Mouse (Mus musculus): ENCODE results near the gene Mau2.
"Not testable (repeated sequence)": the region's sequence is repeated elsewhere in the genome, so short reads cannot be mapped to it uniquely, and the experiment has no call there.

Mau2 gene

GRCm38 (mm10) chr8:70042583-70043455 lies at the start of gene Mau2, which contains the start of gene Sugp1:
Mau2 (minus strand) TSS chr8:70042734.
Sugp1 (plus strand) TSS chr8:70042813.
- DNase-seq: peak; percentile 98

- no peak for DNase-seq
Observed at GRCm38 (mm10) chr8:70089296-70089960, 46.9 kb upstream of the Mau2 start.

GRCm38 (mm10) chr8:70087836-70088650 lies 45.5 kb upstream of the Mau2 start:
- DNase-seq: no peak

GRCm38 (mm10) chr8:70087237-70087636 lies 44.7 kb upstream of the Mau2 start:
- DNase-seq: no peak

- no peak for DNase-seq
Observed at GRCm38 (mm10) chr8:70086151-70086550, 43.6 kb upstream of the Mau2 start.

DNA sequence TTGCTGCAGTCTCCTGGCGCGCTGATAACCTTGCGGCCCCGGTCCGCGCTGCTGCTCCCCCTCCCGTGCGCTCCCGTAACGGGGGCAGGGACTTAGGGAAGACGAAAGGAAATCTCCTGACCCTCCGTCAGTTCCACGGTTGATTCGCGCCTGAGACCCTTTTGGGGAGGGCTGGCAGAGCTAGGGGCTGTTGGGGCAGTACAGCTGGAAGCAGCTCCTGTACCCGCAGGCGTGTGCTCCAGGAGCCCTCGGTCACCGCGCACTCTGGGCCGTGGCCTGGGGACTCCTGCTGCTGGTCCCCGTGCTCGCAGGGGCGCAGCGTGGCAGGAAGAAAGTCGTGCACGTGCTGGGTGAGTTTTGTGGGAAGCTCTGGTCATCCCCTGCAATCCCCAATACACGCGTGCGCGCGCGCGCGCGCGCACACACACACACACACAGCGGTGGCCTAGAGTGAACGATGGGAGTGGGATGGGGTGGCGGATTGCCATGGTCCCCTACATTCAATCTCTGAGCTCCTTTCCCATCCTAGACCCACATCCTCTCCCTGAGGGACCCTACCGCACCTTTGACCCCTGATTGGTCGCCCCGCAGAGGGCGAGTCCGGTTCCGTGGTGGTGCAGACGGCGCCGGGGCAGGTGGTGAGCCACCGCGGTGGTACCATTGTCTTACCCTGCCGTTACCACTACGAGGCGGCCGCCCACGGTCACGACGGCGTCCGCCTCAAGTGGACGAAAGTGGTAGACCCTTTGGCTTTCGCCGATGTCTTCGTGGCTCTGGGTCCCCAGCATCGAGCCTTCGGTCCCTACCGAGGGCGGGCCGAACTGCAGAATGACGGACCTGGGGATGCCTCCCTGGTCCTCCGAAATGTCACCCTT lies 41.9 kb upstream of the Mau2 start:
- no peak for DNase-seq

- DNase-seq: no peak
Observed at GRCm38 (mm10) chr8:70083285-70083684, 40.8 kb upstream of the Mau2 start, which contains the start of gene Hapln4. Hapln4 (plus strand) TSS chr8:70083457.

DNA sequence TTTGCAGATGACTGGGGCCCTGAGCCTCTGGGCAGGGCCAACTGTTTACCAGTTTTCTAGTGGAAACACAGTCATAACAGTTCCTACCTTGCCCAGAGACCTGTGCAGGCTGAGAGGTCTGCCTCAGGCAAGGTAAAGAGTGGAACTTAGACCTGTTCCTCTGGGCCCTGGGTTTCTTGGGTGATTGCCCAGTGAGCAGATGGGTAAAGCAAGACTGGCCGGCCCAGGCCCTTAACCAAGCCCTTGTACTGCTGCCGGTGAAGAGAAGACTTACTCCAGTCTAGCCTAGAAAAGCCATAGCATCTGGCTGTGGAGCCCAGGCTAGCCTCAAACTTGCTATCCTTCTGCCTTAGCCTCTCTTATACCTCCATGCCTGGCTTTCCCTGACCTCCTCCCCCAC lies 39.4 kb upstream of the Mau2 start:
- DNase-seq: no peak

DNA sequence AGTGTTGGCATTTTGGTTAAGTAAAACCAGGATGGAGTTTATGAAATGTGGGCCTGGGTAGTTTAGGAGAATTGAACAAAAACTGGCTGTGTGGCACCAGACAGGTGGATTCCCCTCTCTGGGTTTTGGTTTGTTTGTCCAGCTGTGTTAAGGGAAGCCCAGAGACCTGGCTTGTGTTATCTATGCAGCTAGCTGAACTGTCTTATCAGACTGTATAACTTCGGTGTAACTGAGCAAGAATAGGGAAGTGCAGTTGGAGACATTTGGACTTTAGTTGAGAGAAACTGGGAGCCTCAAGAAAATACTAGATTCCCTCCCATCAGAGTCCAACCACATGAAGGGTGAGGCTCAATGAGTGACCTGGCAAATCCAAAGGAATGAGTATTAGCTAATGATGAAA lies 31.1 kb upstream of the Mau2 start:
- DNase-seq: no peak

DNA sequence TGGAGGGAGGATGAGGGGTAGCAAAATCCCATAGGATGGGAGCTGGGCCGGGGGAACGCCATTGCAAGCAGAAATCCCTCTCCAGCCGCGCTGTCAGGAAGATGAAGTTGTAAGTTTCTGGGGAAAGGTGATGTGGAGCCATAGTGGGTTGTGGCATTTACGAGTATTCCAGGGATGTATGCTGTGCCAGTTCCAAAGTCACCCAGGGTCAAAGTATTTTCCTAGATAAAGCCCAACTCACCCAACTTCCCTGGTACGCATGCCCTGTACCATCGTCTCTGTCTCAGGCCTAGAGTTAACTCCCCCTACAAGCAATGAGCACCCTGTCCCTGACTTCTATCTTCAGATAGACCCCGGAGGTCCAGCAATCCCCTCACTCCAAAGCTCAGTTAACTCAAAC lies 30.6 kb upstream of the Mau2 start:
- no peak for DNase-seq

GRCm38 (mm10) chr8:70072441-70073069 lies 30.0 kb upstream of the Mau2 start, which contains the start of gene Tm6sf2:
Tm6sf2 (plus strand) TSS chr8:70072924.
- DNase-seq: no peak

DNA sequence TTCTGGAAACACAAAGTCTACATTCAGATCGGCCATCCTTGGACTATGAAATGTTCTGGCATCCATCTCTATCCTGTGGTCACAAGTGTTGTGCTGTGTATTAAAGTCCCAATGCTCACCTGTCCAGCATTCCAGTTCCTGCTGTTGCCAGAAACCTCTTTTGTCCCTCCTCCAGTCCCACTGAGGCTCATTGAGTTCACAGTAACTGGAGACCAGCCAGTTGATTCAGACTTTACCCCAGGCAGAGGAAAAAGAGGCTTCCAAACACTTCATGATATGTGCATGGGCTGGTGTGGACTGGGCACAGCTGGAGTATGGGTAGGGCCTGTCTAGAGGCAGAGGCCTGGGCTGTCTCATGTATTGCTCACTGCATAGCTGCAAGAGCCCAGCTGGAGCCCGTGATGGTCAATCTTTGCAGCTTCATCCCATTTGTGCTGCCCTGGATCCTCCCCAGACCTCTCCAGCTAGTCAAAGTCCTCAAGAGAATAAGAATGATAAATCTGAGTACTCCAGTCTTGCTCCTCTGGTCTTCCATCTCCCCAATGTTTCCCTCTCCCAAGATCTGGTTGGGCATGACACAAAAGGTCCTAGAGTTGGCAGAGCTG lies 29.4 kb upstream of the Mau2 start:
- no peak for DNase-seq

DNA sequence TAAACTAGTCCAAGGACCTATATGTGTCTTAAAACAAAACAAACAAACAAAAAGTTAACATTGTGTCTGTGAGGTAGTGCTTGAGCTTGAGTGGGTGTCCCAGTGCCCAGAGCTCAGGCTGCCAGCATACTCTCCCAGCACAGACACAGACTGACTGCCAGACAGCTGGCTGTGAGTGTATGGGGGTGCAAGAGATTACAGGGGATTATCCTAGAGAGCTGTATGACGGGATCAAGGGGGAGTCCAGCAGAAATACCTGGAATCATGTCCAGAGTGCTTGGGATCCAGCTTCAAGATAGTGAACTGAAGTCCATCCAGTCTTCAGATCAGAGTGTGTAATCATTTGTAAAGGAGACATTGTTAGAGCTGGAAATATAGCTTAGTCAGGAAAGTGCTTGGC lies 15.2 kb upstream of the Mau2 start:
- DNase-seq: no peak

DNA sequence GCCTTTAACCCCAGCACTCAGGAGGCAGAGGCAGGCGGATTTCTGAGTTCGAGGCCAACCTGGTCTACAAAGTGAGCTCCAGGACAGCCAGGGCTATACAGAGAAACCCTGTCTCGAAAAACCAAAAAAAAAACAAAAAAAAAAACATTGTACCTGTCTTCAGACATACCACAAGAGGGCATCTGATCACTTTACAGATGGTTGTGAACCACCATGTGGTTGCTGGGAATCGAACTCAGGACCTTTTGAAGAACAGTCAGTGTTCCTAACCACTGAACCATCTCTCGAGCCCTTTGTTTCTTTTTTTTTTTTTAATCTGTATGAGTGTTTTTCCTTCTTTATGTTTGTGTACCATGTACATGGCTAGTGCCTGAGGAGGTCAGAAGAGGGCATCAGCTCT lies 7.9 kb upstream of the Mau2 start:
- not testable (repeated sequence) for DNase-seq

GRCm38 (mm10) chr8:70049662-70050061 lies 7.1 kb upstream of the Mau2 start:
- DNase-seq: no peak

DNA sequence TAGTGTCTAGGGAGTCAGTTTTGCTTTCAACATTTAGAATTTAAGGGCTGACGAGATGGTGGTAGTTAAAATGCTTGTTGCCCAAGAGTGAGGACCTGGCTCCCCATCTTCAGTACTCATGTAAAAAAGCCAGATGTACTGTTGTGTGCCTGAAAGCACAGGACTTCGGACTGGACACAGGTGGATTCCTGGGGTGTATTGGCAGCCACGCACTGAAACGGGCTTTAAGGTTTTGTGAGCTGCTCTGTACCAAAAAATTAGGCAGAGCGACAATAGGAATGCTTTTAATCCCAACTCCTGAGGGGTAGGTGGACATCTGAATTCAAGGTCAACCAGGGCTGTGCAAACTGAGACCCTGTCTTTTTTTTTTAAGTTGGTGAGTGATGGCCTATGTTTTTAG lies 1.5 kb upstream of the Mau2 start:
- DNase-seq: no peak

DNA sequence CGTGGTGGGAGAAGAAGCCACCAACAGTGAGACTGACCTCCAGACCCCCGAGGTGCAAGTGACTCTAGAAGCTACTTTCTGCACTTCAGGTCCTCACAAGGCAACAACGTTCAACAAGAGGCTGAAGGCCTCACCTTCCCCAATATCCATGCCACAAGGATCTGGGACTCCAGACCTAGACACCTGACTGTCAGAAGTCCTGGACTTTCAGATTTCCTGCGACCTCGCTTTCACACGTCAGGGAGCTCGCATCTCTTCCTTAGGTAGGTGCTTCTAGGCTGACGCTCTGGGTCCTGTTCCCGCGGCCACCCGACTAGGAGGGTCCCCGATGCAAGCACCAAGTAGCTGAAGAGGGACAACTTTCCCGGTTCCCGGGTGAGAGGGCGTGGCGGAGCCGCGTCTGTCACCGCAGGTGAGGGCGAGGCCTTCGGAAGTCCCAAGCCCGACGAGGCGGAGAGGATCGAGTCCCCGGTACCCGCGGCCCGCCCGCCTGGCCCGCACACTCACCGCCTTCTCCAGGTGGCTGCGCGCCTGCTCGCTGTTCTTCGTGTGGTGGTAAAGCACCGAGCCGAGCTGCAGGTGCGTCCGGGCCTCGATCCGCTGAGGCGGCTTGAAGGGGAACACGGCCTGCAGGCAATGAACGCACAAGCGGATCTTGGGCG lies 518 bp downstream of the Mau2 start:
- peak; percentile 5 for DNase-seq

DNA sequence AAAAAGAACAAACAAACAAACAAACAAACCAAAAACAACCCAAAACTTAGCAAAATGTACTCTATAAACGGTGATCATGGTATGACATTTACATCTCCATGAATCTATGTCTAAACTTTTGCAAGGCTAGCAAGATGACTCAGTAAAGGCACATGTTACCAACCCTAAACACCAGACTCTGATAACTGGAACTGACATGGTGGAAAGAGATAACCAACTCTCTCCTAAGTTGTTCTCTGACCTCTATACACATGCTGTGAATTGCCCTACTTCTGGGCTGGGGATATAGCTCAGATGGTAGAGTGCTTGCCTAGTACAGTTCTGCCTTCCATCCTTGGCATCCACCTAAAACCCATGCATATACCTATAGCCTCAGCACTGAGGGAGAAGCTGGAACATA lies 4.5 kb downstream of the Mau2 start:
- DNase-seq: no peak

DNA sequence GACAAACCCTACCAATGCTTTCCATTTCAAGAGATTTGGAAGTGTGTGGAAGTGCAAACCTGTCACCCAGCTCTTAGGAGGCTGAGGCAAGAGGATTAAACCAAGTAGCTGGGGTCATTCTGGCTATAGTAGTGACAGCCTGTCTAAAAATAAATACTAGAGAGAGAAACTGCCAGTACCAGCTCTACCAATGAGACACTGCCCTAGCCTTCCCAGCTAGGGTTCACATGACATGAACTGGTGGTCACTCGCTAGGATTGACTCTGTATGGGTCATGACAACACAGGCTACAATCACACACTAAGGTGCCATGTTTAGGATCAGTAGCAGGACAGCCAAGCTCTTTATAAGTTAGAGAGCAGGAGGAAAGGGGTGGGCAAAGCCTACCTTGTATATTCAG lies 12.3 kb downstream of the Mau2 start:
- DNase-seq: no peak

GRCm38 (mm10) chr8:70026151-70026550 lies 16.4 kb downstream of the Mau2 start:
- DNase-seq: no peak

DNA sequence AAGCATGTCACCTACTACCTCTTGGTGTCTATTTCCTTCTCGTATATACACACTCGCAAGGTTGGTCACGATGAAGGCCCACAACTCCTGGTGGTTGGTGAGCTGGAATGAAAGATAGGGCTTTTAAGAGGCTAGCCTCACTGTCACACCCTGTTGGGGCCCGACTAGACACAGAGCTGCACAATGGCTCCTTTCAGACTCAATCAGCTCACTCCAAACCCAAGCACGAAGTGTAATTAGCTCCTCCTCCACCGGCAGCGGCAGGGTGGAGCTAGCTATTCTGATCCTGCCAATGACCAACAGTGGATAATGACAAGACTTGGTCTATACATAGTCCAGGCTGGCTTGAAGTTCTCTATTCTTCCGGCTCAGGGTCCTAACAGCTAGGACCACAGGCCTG lies 18.9 kb downstream of the Mau2 start:
- no peak for DNase-seq

All from thymus, postnatal 25 days (tissue).